Comparison of ENCODE assay signal across 13 mouse cellular contexts in genomic region chr2:118749341-118749884, GRCm38 (mm10). TPM values are rescaled to one million over a fixed set of nuclear protein-coding genes. Genes with fewer than 3 reads are reported as not detected.
DNase-seq lines count a peak whose midpoint lies in the region; ATAC-seq and TF ChIP-seq lines count a peak whose summit lies in the region.
"Had no signal": no experiment of that assay in that cellular context is flagged by ENCODE, and none has a peak within 500 bp of the region (broad histone marks: within the 10 kb centered on the region; RNA-seq: fewer than 3 reads in every experiment).

No protein-coding gene starts in this region.

- no peak for ATAC-seq in heart, embryonic 15.5 days (replicated peaks; ENCODE audit: insufficient number of reproducible peaks, insufficient read depth, low FRiP score, low read depth)
- ATAC-seq in liver, postnatal 0 days = no peak
- ATAC-seq in CD4-positive, CD25-positive, alpha-beta regulatory T cell, adult 4 months = no peak

- H3K4me1 ChIP-seq in testis, adult 2 months (ENCODE audit: control insufficient read depth, insufficient read depth, low read length) = peaks cover 15% of the 10 kb centered on the region
- peaks cover 73% of the 10 kb centered on the region for H3K4me1 ChIP-seq in heart, embryonic 15.5 days (replicated peaks)
- H3K4me1 ChIP-seq in liver, postnatal 0 days (ENCODE audit: insufficient read depth) = peaks cover 38% of the 10 kb centered on the region

- 51% methylated on average over 10 of the region's 10 CpGs for WGBS in heart, embryonic 15.5 days
- 75% methylated on average over 10 of the region's 10 CpGs for WGBS in liver, postnatal 0 days (ENCODE audit: insufficient replicate concordance)

- H3K4me2 ChIP-seq in heart, embryonic 15.5 days = peak overlapping the region; percentile 91
- no peak overlapping the region for H3K4me2 ChIP-seq in liver, postnatal 0 days (ENCODE audit: low read depth, low read length)

- no peak overlapping the region for H3K4me3 ChIP-seq in testis, adult 2 months (ENCODE audit: control insufficient read depth, low read depth, low read length)
- H3K4me3 ChIP-seq in heart, embryonic 15.5 days = peak overlapping the region; percentile 12
- no peak overlapping the region for H3K4me3 ChIP-seq in liver, postnatal 0 days (ENCODE audit: low read depth, low read length)

- H3K27ac ChIP-seq in testis, adult 2 months (ENCODE audit: control insufficient read depth, insufficient read depth, low read depth, low read length) = peak overlapping the region; percentile 22; the same call in 1 of the 2 replicates
- H3K27ac ChIP-seq in heart, embryonic 15.5 days = peak overlapping the region; percentile 93
- H3K27ac ChIP-seq in liver, postnatal 0 days (ENCODE audit: low read depth) = 0 out of 2 replicates have a peak overlapping the region, but pooled peaks have one; percentile 16

- H3K9me3 ChIP-seq in heart, embryonic 15.5 days (replicated peaks) = no peaks in the 10 kb centered on the region
- H3K9me3 ChIP-seq in liver, postnatal 0 days (ENCODE audit: low read length) = no peaks in the 10 kb centered on the region
- H3K9me3 ChIP-seq: G1E had no signal

- peak overlapping the region; percentile 41 for H3K9ac ChIP-seq in heart, embryonic 15.5 days
- no peak overlapping the region for H3K9ac ChIP-seq in liver, postnatal 0 days (replicated peaks)

- no peaks in the 10 kb centered on the region; the same call in 1 of the 2 replicates for H3K36me3 ChIP-seq in testis, adult 2 months (ENCODE audit: control insufficient read depth, insufficient read depth, low read length)
- H3K36me3 ChIP-seq in heart, embryonic 15.5 days = 0 out of 2 replicates have a peak, but pooled peaks cover 6% of the 10 kb centered on the region
- H3K36me3 ChIP-seq in liver, postnatal 0 days (replicated peaks; ENCODE audit: insufficient read depth, low read length) = peaks cover 12% of the 10 kb centered on the region

- no peaks in the 10 kb centered on the region for H3K27me3 ChIP-seq in testis, adult 2 months (ENCODE audit: control insufficient read depth, insufficient read depth, low read length)
- peaks cover 5% of the 10 kb centered on the region for H3K27me3 ChIP-seq in heart, embryonic 15.5 days
- peaks cover 5% of the 10 kb centered on the region for H3K27me3 ChIP-seq in liver, postnatal 0 days (ENCODE audit: insufficient read depth, low read length)

- no peak for TF ChIP-seq POLR2A in testis, adult 2 months (IDR thresholded peaks at IDR 0.05; ENCODE audit: control insufficient read depth, low read depth, low read length)

- TF ChIP-seq EP300 in liver, postnatal 0 days (IDR thresholded peaks at IDR 0.05; ENCODE audit: low read depth) = no peak

- no peak for DNase-seq in testis, postnatal 10 days (ENCODE audit: low spot score)
- DNase-seq in liver, postnatal 0 days = no peak
- DNase-seq in testis, postnatal 14 days (ENCODE audit: low spot score) = peak; percentile 38
- DNase-seq in thymus, postnatal 0 days (ENCODE audit: low spot score) = no peak
- DNase-seq in spleen, adult 12 weeks (ENCODE audit: low spot score) = no peak
- DNase-seq: gastrocnemius, postnatal 36 days; layer of hippocampus, postnatal 36 days; lung, postnatal 36 days had no signal

- TF ChIP-seq CTCF in testis, adult 2 months (IDR thresholded peaks at IDR 0.05; ENCODE audit: control insufficient read depth, insufficient read depth, insufficient replicate concordance, low read depth, low read length) = no peak
- no peak for TF ChIP-seq CTCF in liver, postnatal 0 days (IDR thresholded peaks at IDR 0.05; ENCODE audit: low read depth)

RNA-seq across cellular contexts. Expression of gene Inafm2, which starts 3.9 kb away (rescaled TPM):
- 12.6 and 13.4 TPM in 2 replicates for polyA plus RNA-seq in testis, adult 2 months (2012; rRNA removed)
- 42.1 and 44.7 TPM in 2 replicates for polyA plus RNA-seq in heart, embryonic 15.5 days (2015; fragmentation: Nextera tagmentation; extraction: Ambion mirVana)
- 14.0 and 14.7 TPM in 2 replicates for polyA plus RNA-seq in liver, postnatal 0 days (2015; fragmentation: Nextera tagmentation; extraction: Ambion mirVana)
- 10 to 100 TPM; 18.6 to 20.6 TPM for polyA plus RNA-seq in CD4-positive, CD25-positive, alpha-beta regulatory T cell, adult 4 months (2017; shearing (Covaris generic))
- 22.3 and 26.4 TPM in 2 replicates for polyA plus RNA-seq in thymus, postnatal 0 days (2015; fragmentation: Nextera tagmentation; extraction: Ambion mirVana)

RNA-seq across cellular contexts. Expression of gene Ccdc9b, which starts 13.0 kb away (rescaled TPM):
- polyA plus RNA-seq in testis, adult 2 months (2012; rRNA removed) = 0.80 and 0.85 TPM in 2 replicates
- 2.4 and 3.0 TPM in 2 replicates for polyA plus RNA-seq in heart, embryonic 15.5 days (2015; fragmentation: Nextera tagmentation; extraction: Ambion mirVana)
- 0.36 and 0.52 TPM in 2 replicates for polyA plus RNA-seq in liver, postnatal 0 days (2015; fragmentation: Nextera tagmentation; extraction: Ambion mirVana)
- not detected for polyA plus RNA-seq in CD4-positive, CD25-positive, alpha-beta regulatory T cell, adult 4 months (2017; shearing (Covaris generic))
- 0.27 and 0.28 TPM in 2 replicates for polyA plus RNA-seq in thymus, postnatal 0 days (2015; fragmentation: Nextera tagmentation; extraction: Ambion mirVana)
- polyA plus RNA-seq: G1E had no signal

RNA-seq across cellular contexts. Expression of gene Plcb2, which starts 21.2 kb away (rescaled TPM):
- polyA plus RNA-seq in testis, adult 2 months (2012; rRNA removed) = 17.6 and 17.9 TPM in 2 replicates
- polyA plus RNA-seq in heart, embryonic 15.5 days (2015; fragmentation: Nextera tagmentation; extraction: Ambion mirVana) = 3.2 and 3.8 TPM in 2 replicates
- 1.7 and 1.9 TPM in 2 replicates for polyA plus RNA-seq in liver, postnatal 0 days (2015; fragmentation: Nextera tagmentation; extraction: Ambion mirVana)
- polyA plus RNA-seq in CD4-positive, CD25-positive, alpha-beta regulatory T cell, adult 4 months (2017; shearing (Covaris generic)) = 10 to 100 TPM; 15.7 to 20.8 TPM
- polyA plus RNA-seq in thymus, postnatal 0 days (2015; fragmentation: Nextera tagmentation; extraction: Ambion mirVana) = 10.1 and 11.8 TPM in 2 replicates

RNA-seq across cellular contexts. Expression of gene Phgr1, which starts 23.2 kb away (rescaled TPM):
- polyA plus RNA-seq in testis, adult 2 months (2012; rRNA removed) = 0.49 and 1.1 TPM in 2 replicates
- polyA plus RNA-seq in heart, embryonic 15.5 days (2015; fragmentation: Nextera tagmentation; extraction: Ambion mirVana) = not detected in 2 replicates
- not detected in 2 replicates for polyA plus RNA-seq in liver, postnatal 0 days (2015; fragmentation: Nextera tagmentation; extraction: Ambion mirVana)
- polyA plus RNA-seq in CD4-positive, CD25-positive, alpha-beta regulatory T cell, adult 4 months (2017; shearing (Covaris generic)) = not detected
- 0.92 and 1.5 TPM in 2 replicates for polyA plus RNA-seq in thymus, postnatal 0 days (2015; fragmentation: Nextera tagmentation; extraction: Ambion mirVana)
- polyA plus RNA-seq: embryonic facial prominence, embryonic 11.5 days; G1E had no signal

RNA-seq across cellular contexts. Expression of gene Disp2, which starts 30.1 kb away (rescaled TPM):
- 0.28 and 0.77 TPM in 2 replicates for polyA plus RNA-seq in testis, adult 2 months (2012; rRNA removed)
- polyA plus RNA-seq in heart, embryonic 15.5 days (2015; fragmentation: Nextera tagmentation; extraction: Ambion mirVana) = 0.20 and 0.96 TPM in 2 replicates
- polyA plus RNA-seq in liver, postnatal 0 days (2015; fragmentation: Nextera tagmentation; extraction: Ambion mirVana) = 0.06 and 0.14 TPM in 2 replicates
- polyA plus RNA-seq in CD4-positive, CD25-positive, alpha-beta regulatory T cell, adult 4 months (2017; shearing (Covaris generic)) = not detected
- polyA plus RNA-seq in thymus, postnatal 0 days (2015; fragmentation: Nextera tagmentation; extraction: Ambion mirVana) = 0.07 and 0.09 TPM in 2 replicates

Comparison
In these comparisons a context has a peak if more than half of its experiments do, and no peak if none do; other contexts are left out.
1. H3K27ac ChIP-seq: peak in every context shown above with its lines; median percentile 93 in heart, embryonic 15.5 days; 22 in testis, adult 2 months; 16 in liver, postnatal 0 days.